Mouse (Mus musculus): ENCODE results near the gene Nom1. TPM values are rescaled to one million over a fixed set of nuclear protein-coding genes. Genes with fewer than 3 reads are reported as not detected.

The Nom1 gene
- polyA plus RNA-seq, 2 experiments: 10.4 to 13.9 TPM

DNA sequence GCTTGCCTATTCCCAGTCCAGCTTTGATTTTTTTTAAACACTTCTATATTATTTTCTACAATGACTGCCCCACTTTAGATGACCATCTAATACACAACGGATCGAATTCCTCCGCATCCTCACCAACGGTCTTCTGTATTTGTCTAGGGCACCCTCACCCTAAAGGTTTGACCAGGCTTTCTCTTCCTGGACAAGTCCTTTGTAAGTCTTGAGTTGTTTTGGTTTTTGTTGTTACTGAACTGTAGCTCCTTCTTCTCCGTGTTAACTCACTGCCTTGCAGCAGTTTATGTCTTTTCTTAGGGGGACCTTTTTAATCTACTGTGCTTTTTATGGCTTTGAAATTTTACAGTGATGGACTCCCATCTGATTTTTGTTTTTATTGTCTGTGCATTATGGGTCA lies 35.8 kb downstream of the Nom1 start:
- WGBS (ENCODE audit: insufficient replicate concordance): 20% methylated on average over 5 of the region's 5 CpGs
- Histone ChIP-seq H3K27me3 (ENCODE audit: control insufficient read depth, insufficient read depth, low read length) (peaks cover 87% of the 10 kb centered on the region), H3K9ac (replicated peaks) (no peak overlapping the region), H3K36me3 (replicated peaks; ENCODE audit: control insufficient read depth, insufficient read depth, low read depth) (no peaks in the 10 kb centered on the region), H3K4me1 (replicated peaks; ENCODE audit: control insufficient read depth in 2 of 2, insufficient read depth in 2 of 2, low read length in 1 of 2) (no peaks in the 10 kb centered on the region), H3K4me2 (ENCODE audit: low read depth) (no peak overlapping the region), H3K4me3 (ENCODE audit: insufficient read depth in 1 of 2, low read depth in 2 of 2, low read length in 2 of 2) (no peak overlapping the region), H3K9me3 (ENCODE audit: control insufficient read depth, low read length) (no peaks in the 10 kb centered on the region), H3K27ac (no peak overlapping the region)
- DNase-seq (ENCODE audit: low read depth in 3 of 3, low spot score in 3 of 3) (no peak), ATAC-seq (ENCODE audit: insufficient read depth) (no peak)
- TF ChIP-seq CTCF (IDR thresholded peaks at IDR 0.05; ENCODE audit: low read depth) (no peak), EP300 (IDR thresholded peaks at IDR 0.05; ENCODE audit: low read depth) (no peak)

- TF ChIP-seq CTCF (IDR thresholded peaks at IDR 0.05; ENCODE audit: low read depth): no peak
- no peak for TF ChIP-seq EP300 (IDR thresholded peaks at IDR 0.05; ENCODE audit: low read depth)
- DNase-seq (ENCODE audit: low read depth in 3 of 3, low spot score in 3 of 3) (no peak), ATAC-seq (ENCODE audit: insufficient read depth) (no peak)
- WGBS (ENCODE audit: insufficient replicate concordance): 6% methylated on average over 20 of the region's 20 CpGs
- Histone ChIP-seq H3K4me2 (ENCODE audit: low read depth) (no peak overlapping the region), H3K36me3 (replicated peaks; ENCODE audit: control insufficient read depth, insufficient read depth, low read depth) (no peaks in the 10 kb centered on the region), H3K4me1 (replicated peaks; ENCODE audit: control insufficient read depth in 2 of 2, insufficient read depth in 2 of 2, low read length in 1 of 2) (no peaks in the 10 kb centered on the region), H3K27ac (no peak overlapping the region), H3K9ac (replicated peaks) (no peak overlapping the region), H3K4me3 (ENCODE audit: insufficient read depth in 1 of 2, low read depth in 2 of 2, low read length in 2 of 2) (no peak overlapping the region), H3K9me3 (ENCODE audit: control insufficient read depth, low read length) (no peaks in the 10 kb centered on the region), H3K27me3 (ENCODE audit: control insufficient read depth, insufficient read depth, low read length) (peaks cover 94% of the 10 kb centered on the region)
These were observed 36.5 kb downstream of the Nom1 start for GRCm38 (mm10) chr5:29470851-29471394.

- no peaks in the 10 kb centered on the region for H3K4me1 ChIP-seq (replicated peaks; ENCODE audit: control insufficient read depth in 2 of 2, insufficient read depth in 2 of 2, low read length in 1 of 2)
- H3K9me3 ChIP-seq (ENCODE audit: control insufficient read depth, low read length): no peaks in the 10 kb centered on the region
- WGBS (ENCODE audit: insufficient replicate concordance): 2% methylated on average over 11 of the region's 11 CpGs
- no peak overlapping the region for H3K4me2 ChIP-seq (ENCODE audit: low read depth)
- no peak overlapping the region for H3K27ac ChIP-seq
- no peak overlapping the region for H3K9ac ChIP-seq (replicated peaks)
- ATAC-seq (ENCODE audit: insufficient read depth) (no peak), DNase-seq (ENCODE audit: low read depth in 3 of 3, low spot score in 3 of 3) (no peak)
- no peak overlapping the region for H3K4me3 ChIP-seq (ENCODE audit: insufficient read depth in 1 of 2, low read depth in 2 of 2, low read length in 2 of 2)
- no peaks in the 10 kb centered on the region for H3K36me3 ChIP-seq (replicated peaks; ENCODE audit: control insufficient read depth, insufficient read depth, low read depth)
- peaks cover 98% of the 10 kb centered on the region for H3K27me3 ChIP-seq (ENCODE audit: control insufficient read depth, insufficient read depth, low read length)
- TF ChIP-seq EP300 (IDR thresholded peaks at IDR 0.05; ENCODE audit: low read depth): no peak
- no peak for TF ChIP-seq CTCF (IDR thresholded peaks at IDR 0.05; ENCODE audit: low read depth)
These were observed 36.9 kb downstream of the Nom1 start for GRCm38 (mm10) chr5:29471396-29471795.

- no peak for ATAC-seq (ENCODE audit: insufficient read depth)
- H3K27me3 ChIP-seq (ENCODE audit: control insufficient read depth, insufficient read depth, low read length): peaks cover 98% of the 10 kb centered on the region
- H3K4me1 ChIP-seq (replicated peaks; ENCODE audit: control insufficient read depth in 2 of 2, insufficient read depth in 2 of 2, low read length in 1 of 2): no peaks in the 10 kb centered on the region
- no peak for DNase-seq (ENCODE audit: low read depth in 3 of 3, low spot score in 3 of 3)
- no peaks in the 10 kb centered on the region for H3K36me3 ChIP-seq (replicated peaks; ENCODE audit: control insufficient read depth, insufficient read depth, low read depth)
- H3K9ac ChIP-seq (replicated peaks): no peak overlapping the region
- H3K27ac ChIP-seq: no peak overlapping the region
- 3% methylated on average over 22 of the region's 22 CpGs for WGBS (ENCODE audit: insufficient replicate concordance)
- H3K9me3 ChIP-seq (ENCODE audit: control insufficient read depth, low read length): no peaks in the 10 kb centered on the region
- no peak overlapping the region for H3K4me3 ChIP-seq (ENCODE audit: insufficient read depth in 1 of 2, low read depth in 2 of 2, low read length in 2 of 2)
- no peak overlapping the region for H3K4me2 ChIP-seq (ENCODE audit: low read depth)
- TF ChIP-seq EP300 (IDR thresholded peaks at IDR 0.05; ENCODE audit: low read depth) (no peak), CTCF (IDR thresholded peaks at IDR 0.05; ENCODE audit: low read depth) (no peak)
These were observed 37.6 kb downstream of the Nom1 start for GRCm38 (mm10) chr5:29471855-29472665.

DNA sequence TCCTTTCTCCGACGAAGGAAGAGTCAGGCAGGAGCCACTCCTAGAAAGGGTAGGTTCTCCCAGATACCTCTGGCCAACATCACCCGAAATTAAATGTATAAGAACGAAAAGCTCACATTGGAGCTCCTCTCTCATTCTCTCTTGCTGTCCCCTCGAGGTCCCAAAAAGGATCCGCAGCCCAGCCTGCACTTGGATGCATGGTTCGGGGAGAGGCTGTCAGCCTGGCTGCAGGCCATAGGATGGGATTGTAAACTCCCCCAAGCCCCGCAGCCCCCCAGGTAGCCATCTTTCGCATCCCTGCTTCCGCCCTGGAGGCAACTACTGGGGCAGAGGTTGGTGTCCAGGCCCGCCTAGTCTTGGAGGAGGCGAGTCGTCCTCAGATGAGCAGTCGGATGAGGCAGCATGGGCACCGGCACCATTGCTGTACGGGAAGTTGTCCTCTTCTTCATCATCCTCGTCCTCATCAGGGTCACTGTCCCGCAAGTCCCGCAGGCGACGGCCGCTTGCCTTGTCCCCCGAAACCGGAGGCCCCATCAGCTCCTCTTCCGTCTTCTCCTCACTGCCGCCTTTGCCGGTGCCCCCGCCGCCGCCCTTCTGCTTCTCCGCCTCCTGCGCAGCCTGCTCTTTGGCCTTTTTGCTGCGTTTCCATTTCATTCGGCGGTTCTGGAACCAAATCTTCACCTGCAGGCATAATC lies 39.2 kb downstream of the Nom1 start:
- H3K27me3 ChIP-seq (ENCODE audit: control insufficient read depth, insufficient read depth, low read length): peaks cover 100% of the 10 kb centered on the region
- no peak for TF ChIP-seq EP300 (IDR thresholded peaks at IDR 0.05; ENCODE audit: low read depth)
- TF ChIP-seq CTCF (IDR thresholded peaks at IDR 0.05; ENCODE audit: low read depth): no peak
- H3K27ac ChIP-seq: no peak overlapping the region
- H3K4me2 ChIP-seq (ENCODE audit: low read depth): no peak overlapping the region
- H3K9ac ChIP-seq (replicated peaks): no peak overlapping the region
- no peaks in the 10 kb centered on the region for H3K4me1 ChIP-seq (replicated peaks; ENCODE audit: control insufficient read depth in 2 of 2, insufficient read depth in 2 of 2, low read length in 1 of 2)
- no peaks in the 10 kb centered on the region for H3K36me3 ChIP-seq (replicated peaks; ENCODE audit: control insufficient read depth, insufficient read depth, low read depth)
- DNase-seq (ENCODE audit: low read depth in 3 of 3, low spot score in 3 of 3) (no peak), ATAC-seq (ENCODE audit: insufficient read depth) (no peak)
- H3K9me3 ChIP-seq (ENCODE audit: control insufficient read depth, low read length): no peaks in the 10 kb centered on the region
- 1% methylated on average over 35 of the region's 35 CpGs for WGBS (ENCODE audit: insufficient replicate concordance)
- no peak overlapping the region for H3K4me3 ChIP-seq (ENCODE audit: insufficient read depth in 1 of 2, low read depth in 2 of 2, low read length in 2 of 2)
